Mouse (Mus musculus) C2C12 (cell line): ENCODE results near the gene Lrba.

Experiments used
- CEBPB ChIP-seq: IDR thresholded peaks from one replicate; pipeline ENCODE4 v1.6.1; 2011; ENCODE audit warnings: low read depth, mild to moderate bottlenecking, control low read depth, moderate library complexity
- CTCF ChIP-seq: IDR thresholded peaks from one replicate; pipeline ENCODE4 v1.5.1; 2011; ENCODE audit not compliant: control insufficient read depth, insufficient read depth, insufficient read length
- MAX ChIP-seq: IDR thresholded peaks from one replicate; pipeline ENCODE4 v1.6.1; 2011; ENCODE audit warnings: mild to moderate bottlenecking, control low read depth
- USF1 ChIP-seq: IDR thresholded peaks from one replicate; pipeline ENCODE4 v1.6.1; 2011; ENCODE audit warnings: low read depth, mild to moderate bottlenecking, control low read depth, moderate library complexity

DNA sequence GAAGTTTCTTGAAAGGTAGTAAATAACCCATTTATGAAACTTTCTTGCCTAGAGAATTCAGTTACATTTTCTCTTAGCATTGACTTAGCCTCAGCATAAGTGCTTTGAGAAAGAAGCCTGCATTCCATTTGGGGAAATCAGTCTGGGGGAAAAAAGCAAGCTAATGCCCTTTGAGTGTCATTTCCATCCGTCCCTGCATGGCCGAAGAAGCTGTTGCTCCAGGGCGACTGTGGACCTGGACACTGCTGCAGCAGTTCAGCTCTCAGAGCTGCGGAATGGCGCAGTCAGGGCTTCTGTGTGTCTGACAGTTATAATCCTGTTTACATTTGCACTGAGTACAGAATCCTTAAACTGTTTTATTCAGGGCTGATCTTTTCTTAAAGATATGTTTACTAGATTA, 327.7 kb downstream of the Lrba start:
- TF ChIP-seq USF1 (no peak), CEBPB (no peak), CTCF (no peak), MAX (no peak)
